Mouse (Mus musculus) midbrain, embryonic 11.5 days (tissue): ENCODE measurements at regions not wholly inside any gene's neighbourhood (a gene's known extent, or its start where the extent isn't known, plus 50 kb on each side); places are given as distances from the start of the nearest gene placed in this dataset.
A peak's percentile ranks its signal among the peaks of the same experiment; 100 is the strongest.

Source experiments
- ATAC-seq: fragments of 200-750 bp; cut with Nextera tagmentation; 2 replicates; pipeline ENCODE4 v1.8.0; 2017; ENCODE audit warnings: moderate TSS enrichment, moderate library complexity; ENCODE audit not compliant: low FRiP score
- DNase-seq: peaks from one replicate; pipeline ENCODE4 v3.0.0; 2015; ENCODE audit warnings: low spot score; ENCODE audit errors: missing footprints
- H3K27ac ChIP-seq: fragments of 300-500 bp; sonication (generic); 2 replicates; pipeline ENCODE4 v1.5.1; 2014; ENCODE audit warnings: low read depth, low read length
- H3K27me3 ChIP-seq: fragments of 300-500 bp; sonication (generic); 2 replicates; pipeline ENCODE4 v1.6.1; 2014; ENCODE audit warnings: mild to moderate bottlenecking, low read length, moderate library complexity, mixed read lengths; ENCODE audit not compliant: control insufficient read depth, insufficient read depth
- H3K36me3 ChIP-seq: fragments of 300-500 bp; sonication (generic); 2 replicates; pipeline ENCODE4 v1.6.1; 2014; ENCODE audit warnings: mild to moderate bottlenecking, low read length, moderate library complexity, mixed read lengths; ENCODE audit not compliant: control insufficient read depth, insufficient read depth
- H3K4me1 ChIP-seq: fragments of 300-500 bp; sonication (generic); 2 replicates; pipeline ENCODE4 v1.6.1; 2014; ENCODE audit warnings: low read length; ENCODE audit not compliant: control insufficient read depth, insufficient read depth
- H3K4me2 ChIP-seq: fragments of 300-500 bp; sonication (generic); 2 replicates; pipeline ENCODE4 v1.6.1; 2014; ENCODE audit warnings: mild to moderate bottlenecking, moderate library complexity
- H3K4me3 ChIP-seq: fragments of 300-500 bp; sonication (generic); 2 replicates; pipeline ENCODE4 v1.5.1; 2014; ENCODE audit warnings: low read depth, low read length
- H3K9ac ChIP-seq: fragments of 300-500 bp; sonication (generic); 2 replicates; pipeline ENCODE4 v1.6.1; 2014; ENCODE audit warnings: low read length
- H3K9me3 ChIP-seq: fragments of 300-500 bp; sonication (generic); 2 replicates; pipeline ENCODE4 v1.6.1; 2016; ENCODE audit warnings: low read length; ENCODE audit not compliant: control insufficient read depth
- WGBS: fragments of 180-500 bp; shearing (Covaris S2); extraction: QIAGEN DNeasy Blood & Tissue Kit; methylation state at CpG from one replicate; pipeline ENCODE4 v1.1.7; 2014; 5-methylcytosine and 5-hydroxymethylcytosine counted together

- H3K36me3 ChIP-seq, result no peaks in the 10 kb centered on the region
- DNase-seq (no peak), ATAC-seq (no peak)
- H3K9ac ChIP-seq, result no peak overlapping the region
- H3K4me2 ChIP-seq, result no peak overlapping the region
- H3K27me3 ChIP-seq, result no peaks in the 10 kb centered on the region
- no peak overlapping the region for H3K4me3 ChIP-seq
- 76% methylated on average over 2 of the region's 2 CpGs for WGBS
- no peaks in the 10 kb centered on the region for H3K4me1 ChIP-seq
- H3K9me3 ChIP-seq, result no peaks in the 10 kb centered on the region
- no peak overlapping the region for H3K27ac ChIP-seq
Observed at GRCm38 (mm10) chr7:78003086-78003485, 734.7 kb downstream of the Ntrk3 start.

GRCm38 (mm10) chr7:77993840-77994239 lies 744.0 kb downstream of the Ntrk3 start:
- peaks cover 6% of the 10 kb centered on the region; the same call in 1 of the 2 replicates for H3K4me1 ChIP-seq
- no peak overlapping the region for H3K27ac ChIP-seq
- DNase-seq (no peak), ATAC-seq (no peak)
- no peaks in the 10 kb centered on the region for H3K36me3 ChIP-seq
- no peaks in the 10 kb centered on the region for H3K9me3 ChIP-seq
- whole genome bisulfite sequencing, result 77% methylated on average over 2 of the region's 2 CpGs
- H3K4me2 ChIP-seq, result no peak overlapping the region
- no peak overlapping the region for H3K9ac ChIP-seq
- no peak overlapping the region for H3K4me3 ChIP-seq
- H3K27me3 ChIP-seq, result no peaks in the 10 kb centered on the region

GRCm38 (mm10) chr7:77990150-77990549 lies 747.7 kb downstream of the Ntrk3 start:
- Histone ChIP-seq H3K9ac (no peak overlapping the region), H3K27me3 (no peaks in the 10 kb centered on the region), H3K4me2 (no peak overlapping the region), H3K36me3 (no peaks in the 10 kb centered on the region), H3K4me1 (peaks cover 6% of the 10 kb centered on the region; the same call in 1 of the 2 replicates), H3K27ac (no peak overlapping the region), H3K9me3 (no peaks in the 10 kb centered on the region), H3K4me3 (no peak overlapping the region)
- WGBS, result 69% methylated on average over 10 of the region's 10 CpGs
- ATAC-seq, result no peak
- DNase-seq, result no peak

GRCm38 (mm10) chr7:77988177-77988576 lies 749.6 kb downstream of the Ntrk3 start:
- no peak overlapping the region for H3K4me3 ChIP-seq
- no peaks in the 10 kb centered on the region for H3K9me3 ChIP-seq
- 67% methylated on average over 5 of the region's 5 CpGs for WGBS
- H3K4me2 ChIP-seq, result no peak overlapping the region
- ATAC-seq (no peak), DNase-seq (no peak)
- no peak overlapping the region for H3K9ac ChIP-seq
- H3K4me1 ChIP-seq, result no peaks in the 10 kb centered on the region
- no peak overlapping the region for H3K27ac ChIP-seq
- no peaks in the 10 kb centered on the region for H3K36me3 ChIP-seq
- H3K27me3 ChIP-seq, result no peaks in the 10 kb centered on the region

GRCm38 (mm10) chr7:77966658-77967057 lies 771.2 kb downstream of the Ntrk3 start:
- Histone ChIP-seq H3K36me3 (no peaks in the 10 kb centered on the region), H3K4me2 (no peak overlapping the region), H3K4me3 (no peak overlapping the region), H3K27me3 (no peaks in the 10 kb centered on the region), H3K27ac (no peak overlapping the region), H3K9me3 (no peaks in the 10 kb centered on the region), H3K9ac (no peak overlapping the region), H3K4me1 (no peaks in the 10 kb centered on the region)
- DNase-seq, result no peak
- WGBS, result 83% methylated on average over 2 of the region's 2 CpGs
- no peak for ATAC-seq

GRCm38 (mm10) chr7:77933366-77933765 lies 804.4 kb downstream of the Ntrk3 start:
- WGBS, result 81% methylated on average over 2 of the region's 2 CpGs

GRCm38 (mm10) chr7:77928479-77929467 lies 809.0 kb downstream of the Ntrk3 start:
- Histone ChIP-seq H3K9me3 (no peaks in the 10 kb centered on the region), H3K4me1 (no peaks in the 10 kb centered on the region), H3K4me3 (no peak overlapping the region), H3K36me3 (no peaks in the 10 kb centered on the region), H3K27me3 (no peaks in the 10 kb centered on the region), H3K27ac (no peak overlapping the region), H3K9ac (no peak overlapping the region), H3K4me2 (no peak overlapping the region)
- ATAC-seq, result peak; percentile 88
- no peak for DNase-seq
- 75% methylated on average over 4 of the region's 4 CpGs for WGBS

More at GRCm38 (mm10) chr7:77933366-77933765, 804.4 kb downstream of the Ntrk3 start:
- H3K36me3 ChIP-seq, result no peaks in the 10 kb centered on the region
- no peak overlapping the region for H3K27ac ChIP-seq
- H3K27me3 ChIP-seq, result no peaks in the 10 kb centered on the region
- H3K9ac ChIP-seq, result no peak overlapping the region
- ATAC-seq (no peak), DNase-seq (no peak)
- no peak overlapping the region for H3K4me3 ChIP-seq
- no peaks in the 10 kb centered on the region for H3K4me1 ChIP-seq
- H3K4me2 ChIP-seq, result no peak overlapping the region
- no peaks in the 10 kb centered on the region for H3K9me3 ChIP-seq

GRCm38 (mm10) chr7:77899231-77899630 lies 838.6 kb downstream of the Ntrk3 start:
- Histone ChIP-seq H3K4me2 (no peak overlapping the region), H3K36me3 (no peaks in the 10 kb centered on the region), H3K9me3 (no peaks in the 10 kb centered on the region), H3K4me3 (no peak overlapping the region), H3K9ac (no peak overlapping the region), H3K27me3 (no peaks in the 10 kb centered on the region), H3K4me1 (no peaks in the 10 kb centered on the region), H3K27ac (no peak overlapping the region)
- DNase-seq (no peak), ATAC-seq (no peak)
- 65% methylated on average over 7 of the region's 7 CpGs for WGBS

- Histone ChIP-seq H3K36me3 (no peaks in the 10 kb centered on the region), H3K4me2 (no peak overlapping the region), H3K27ac (no peak overlapping the region), H3K9ac (no peak overlapping the region), H3K4me1 (no peaks in the 10 kb centered on the region), H3K4me3 (no peak overlapping the region), H3K27me3 (no peaks in the 10 kb centered on the region), H3K9me3 (no peaks in the 10 kb centered on the region)
- DNase-seq (no peak), ATAC-seq (no peak)
- WGBS, result 75% methylated on average over 2 of the region's 2 CpGs
Observed at GRCm38 (mm10) chr7:77888543-77888942, 849.3 kb downstream of the Ntrk3 start.
